Mouse (Mus musculus): ENCODE data around the gene Cym. TPM values are rescaled to one million over a fixed set of nuclear protein-coding genes. Genes with fewer than 3 reads are reported as not detected.

Cym gene
- total RNA-seq, 1 experiment: not detected

- H3K9ac ChIP-seq (ENCODE audit: insufficient read depth, low read depth, low read length, poor library complexity, severe bottlenecking): no peak within 1 kb of the TSS
- no peaks in the 10 kb centered on the region for H3K9me3 ChIP-seq (ENCODE audit: control insufficient read depth, insufficient read depth, low read depth, low read length)
- in situ Hi-C loops (cut with MboI; ENCODE audit: low sequenced_read_pairs in 2 of 2, unreplicated experiment in 2 of 2): loop anchor here (10.0 to 25.0 kb wide), 3 partner anchors 223 to 335 kb away; partner anchors contain the start of gene Kcnc4 (in 1 of the 2)
- no peaks in the 10 kb centered on the region for H3K36me3 ChIP-seq (ENCODE audit: control insufficient read depth, insufficient read depth, low read length, poor library complexity, severe bottlenecking)
- TF ChIP-seq MAFK (IDR thresholded peaks at IDR 0.05; ENCODE audit: insufficient read depth, low read depth, low read length): no peak
- no peaks in the 10 kb centered on the region for H3K4me1 ChIP-seq (ENCODE audit: control insufficient read depth in 2 of 2, insufficient read depth in 2 of 2, low read length in 2 of 2, poor library complexity in 1 of 2)
- DNase-seq (ENCODE audit: low read depth, low spot score): no peak
- H3K4me3 ChIP-seq (ENCODE audit: insufficient read depth in 1 of 2, low read depth in 1 of 2, low read length in 2 of 2, poor library complexity in 1 of 2, severe bottlenecking in 1 of 2): no peak within 1 kb of the TSS
- H3K27ac ChIP-seq (ENCODE audit: insufficient read depth, low read depth, low read length, poor library complexity, severe bottlenecking): no peak within 1 kb of the TSS
Measured at GRCm38 (mm10) chr3:107239607-107240006, 18.1 kb upstream of the Cym start, which contains the start of gene Prok1. Gene Prok1, minus strand, starts transcription at chr3:107239707.

DNA sequence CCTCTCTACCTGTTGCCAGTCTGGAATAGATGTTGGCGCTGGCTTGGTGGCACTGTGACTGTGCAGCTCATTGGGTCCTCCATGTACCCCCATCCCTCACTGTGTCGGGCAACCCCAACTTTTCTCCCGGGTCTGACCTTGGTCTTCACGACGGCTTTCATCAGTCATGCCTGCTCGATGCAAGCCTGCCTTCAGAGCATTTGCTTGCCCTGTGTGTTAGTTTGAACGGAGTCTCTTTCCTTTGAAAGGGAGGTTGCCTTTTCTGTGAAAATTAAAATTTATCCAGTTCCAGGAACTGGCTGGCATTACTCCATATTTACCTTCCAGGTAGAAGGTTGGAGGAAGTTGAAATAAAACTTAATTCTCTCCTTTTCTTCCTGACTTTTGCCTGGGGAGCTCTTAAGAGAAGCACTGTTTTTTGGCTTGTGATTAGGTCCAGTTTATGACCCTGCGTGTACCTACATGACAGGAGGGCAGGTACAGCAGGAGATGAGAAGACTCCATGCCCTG lies 17.0 kb upstream of the Cym start:
- Histone ChIP-seq H3K36me3 (ENCODE audit: control insufficient read depth, insufficient read depth, low read length, poor library complexity, severe bottlenecking) (no peaks in the 10 kb centered on the region), H3K9me3 (ENCODE audit: control insufficient read depth, insufficient read depth, low read depth, low read length) (no peaks in the 10 kb centered on the region), H3K4me3 (ENCODE audit: insufficient read depth in 1 of 2, low read depth in 1 of 2, low read length in 2 of 2, poor library complexity in 1 of 2, severe bottlenecking in 1 of 2) (no peak overlapping the region), H3K4me1 (ENCODE audit: control insufficient read depth in 2 of 2, insufficient read depth in 2 of 2, low read length in 2 of 2, poor library complexity in 1 of 2) (no peaks in the 10 kb centered on the region), H3K9ac (ENCODE audit: insufficient read depth, low read depth, low read length, poor library complexity, severe bottlenecking) (no peak overlapping the region), H3K27ac (ENCODE audit: insufficient read depth, low read depth, low read length, poor library complexity, severe bottlenecking) (no peak overlapping the region)
- DNase-seq (ENCODE audit: low read depth, low spot score): no peak
- TF ChIP-seq HCFC1 (IDR thresholded peaks at IDR 0.05; ENCODE audit: borderline replicate concordance, insufficient read depth, low read length): no peak
- TF ChIP-seq CHD2 (IDR thresholded peaks at IDR 0.05; ENCODE audit: low read depth, low read length): no peak
- no peak for TF ChIP-seq ZC3H11A (IDR thresholded peaks at IDR 0.05; ENCODE audit: borderline replicate concordance, low read depth, low read length)
- no peak for TF ChIP-seq MAFK (IDR thresholded peaks at IDR 0.05; ENCODE audit: insufficient read depth, low read depth, low read length)
- no peak for TF ChIP-seq ZNF384 (IDR thresholded peaks at IDR 0.05; ENCODE audit: low read depth, low read length)
- in situ Hi-C loops (cut with MboI; ENCODE audit: low sequenced_read_pairs in 2 of 2, unreplicated experiment in 2 of 2): loop anchor here (10.0 to 25.0 kb wide), 3 partner anchors 224 to 336 kb away; partner anchors contain the start of gene Kcnc4 (in 1 of the 2)

GRCm38 (mm10) chr3:107238051-107238450 lies 16.5 kb upstream of the Cym start:
- in situ Hi-C loops (cut with MboI; ENCODE audit: low sequenced_read_pairs in 2 of 2, unreplicated experiment in 2 of 2): loop anchor here (10.0 to 25.0 kb wide), 3 partner anchors 224 to 337 kb away; partner anchors contain the start of gene Kcnc4 (in 1 of the 2)
- no peak overlapping the region for H3K9ac ChIP-seq (ENCODE audit: insufficient read depth, low read depth, low read length, poor library complexity, severe bottlenecking)
- H3K36me3 ChIP-seq (ENCODE audit: control insufficient read depth, insufficient read depth, low read length, poor library complexity, severe bottlenecking): no peaks in the 10 kb centered on the region
- TF ChIP-seq MAFK (IDR thresholded peaks at IDR 0.05; ENCODE audit: insufficient read depth, low read depth, low read length) (no peak), ZNF384 (IDR thresholded peaks at IDR 0.05; ENCODE audit: low read depth, low read length) (no peak), ZC3H11A (IDR thresholded peaks at IDR 0.05; ENCODE audit: borderline replicate concordance, low read depth, low read length) (no peak), HCFC1 (IDR thresholded peaks at IDR 0.05; ENCODE audit: borderline replicate concordance, insufficient read depth, low read length) (no peak), CHD2 (IDR thresholded peaks at IDR 0.05; ENCODE audit: low read depth, low read length) (no peak)
- H3K27ac ChIP-seq (ENCODE audit: insufficient read depth, low read depth, low read length, poor library complexity, severe bottlenecking): no peak overlapping the region
- H3K9me3 ChIP-seq (ENCODE audit: control insufficient read depth, insufficient read depth, low read depth, low read length): no peaks in the 10 kb centered on the region
- DNase-seq (ENCODE audit: low read depth, low spot score): no peak
- no peaks in the 10 kb centered on the region for H3K4me1 ChIP-seq (ENCODE audit: control insufficient read depth in 2 of 2, insufficient read depth in 2 of 2, low read length in 2 of 2, poor library complexity in 1 of 2)
- H3K4me3 ChIP-seq (ENCODE audit: insufficient read depth in 1 of 2, low read depth in 1 of 2, low read length in 2 of 2, poor library complexity in 1 of 2, severe bottlenecking in 1 of 2): no peak overlapping the region

DNA sequence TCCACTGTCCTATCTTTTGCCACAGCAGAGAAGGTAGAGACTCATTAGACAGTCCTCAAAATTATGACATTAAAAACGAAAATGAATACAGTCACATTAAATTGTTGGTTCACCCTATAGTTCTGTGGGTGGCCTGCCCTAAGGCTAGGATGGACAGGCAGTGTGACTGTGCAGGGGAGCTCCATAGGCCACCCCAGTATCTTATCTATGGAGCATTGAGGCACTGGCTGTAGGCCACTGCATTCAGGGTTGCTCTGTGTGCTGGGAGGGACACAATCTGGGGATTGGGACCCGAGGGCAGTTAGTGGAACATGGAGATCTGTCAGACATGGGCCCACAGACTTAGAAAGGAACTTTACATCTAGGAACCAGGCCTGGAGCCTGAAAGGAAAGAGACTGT lies 12.4 kb upstream of the Cym start:
- Histone ChIP-seq H3K9ac (ENCODE audit: insufficient read depth, low read depth, low read length, poor library complexity, severe bottlenecking) (no peak overlapping the region), H3K27ac (ENCODE audit: insufficient read depth, low read depth, low read length, poor library complexity, severe bottlenecking) (no peak overlapping the region), H3K9me3 (ENCODE audit: control insufficient read depth, insufficient read depth, low read depth, low read length) (no peaks in the 10 kb centered on the region), H3K4me3 (ENCODE audit: insufficient read depth in 1 of 2, low read depth in 1 of 2, low read length in 2 of 2, poor library complexity in 1 of 2, severe bottlenecking in 1 of 2) (no peak overlapping the region), H3K36me3 (ENCODE audit: control insufficient read depth, insufficient read depth, low read length, poor library complexity, severe bottlenecking) (no peaks in the 10 kb centered on the region), H3K4me1 (ENCODE audit: control insufficient read depth in 2 of 2, insufficient read depth in 2 of 2, low read length in 2 of 2, poor library complexity in 1 of 2) (no peaks in the 10 kb centered on the region)
- DNase-seq (ENCODE audit: low read depth, low spot score): no peak
- TF ChIP-seq ZC3H11A (IDR thresholded peaks at IDR 0.05; ENCODE audit: borderline replicate concordance, low read depth, low read length): no peak
- TF ChIP-seq ZNF384 (IDR thresholded peaks at IDR 0.05; ENCODE audit: low read depth, low read length): no peak
- TF ChIP-seq HCFC1 (IDR thresholded peaks at IDR 0.05; ENCODE audit: borderline replicate concordance, insufficient read depth, low read length): no peak
- TF ChIP-seq CHD2 (IDR thresholded peaks at IDR 0.05; ENCODE audit: low read depth, low read length): no peak
- TF ChIP-seq MAFK (IDR thresholded peaks at IDR 0.05; ENCODE audit: insufficient read depth, low read depth, low read length): no peak
- in situ Hi-C loops (cut with MboI; ENCODE audit: low sequenced_read_pairs in 2 of 2, unreplicated experiment in 2 of 2): loop anchor here (10.0 to 25.0 kb wide), 3 partner anchors 228 to 341 kb away; partner anchors contain the start of gene Kcnc4 (in 1 of the 2)
